Mouse (Mus musculus) left cerebral cortex, postnatal 25 days (tissue): Measurements from ENCODE around the gene Ttc21a. TPM values are rescaled to one million over a fixed set of nuclear protein-coding genes. Genes with fewer than 3 reads are reported as not detected.

Experiments
- DNase-seq, 2 experiments: peaks; one replicate each; pipeline ENCODE4 v3.0.0; 2022; ENCODE audit warnings: low spot score in 2 of 2, mixed read lengths in 1 of 2
- intact Hi-C: fragments of 180-260 bp; cut with DNase I; formaldehyde crosslinking; loops from one replicate; pipeline ENCODE4 v1.15.1; 2025
- total RNA-seq, 2 experiments: library from RNA; stranded (reverse); gene quantifications; 2 replicates each; pipeline ENCODE4 v1.2.3; 2021

The Ttc21a gene
- total RNA-seq, 2 experiments from 2014 or later: 0.43 to 0.60 TPM

DNA sequence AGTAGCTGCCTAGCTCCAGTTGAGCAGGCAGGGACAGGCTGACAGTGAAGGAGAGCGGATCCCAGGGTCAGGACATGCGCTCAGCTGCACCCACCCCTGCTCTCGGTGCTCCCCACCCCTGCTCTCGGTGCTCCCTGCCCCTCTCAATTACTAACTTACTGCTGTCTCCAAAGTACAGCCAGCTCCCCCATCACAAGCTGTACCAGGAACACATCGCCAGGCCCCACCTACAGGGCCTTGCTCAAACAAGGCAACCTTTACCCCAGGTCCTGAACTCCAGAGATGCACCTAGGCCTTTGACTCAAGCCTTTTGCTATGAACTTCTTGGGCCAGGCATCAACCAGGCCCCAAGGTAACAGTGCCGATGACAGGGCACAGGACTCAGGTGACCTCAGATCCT lies 3.7 kb upstream of the Ttc21a start:
- no peak for DNase-seq
- intact Hi-C loops: no loop called here

DNA sequence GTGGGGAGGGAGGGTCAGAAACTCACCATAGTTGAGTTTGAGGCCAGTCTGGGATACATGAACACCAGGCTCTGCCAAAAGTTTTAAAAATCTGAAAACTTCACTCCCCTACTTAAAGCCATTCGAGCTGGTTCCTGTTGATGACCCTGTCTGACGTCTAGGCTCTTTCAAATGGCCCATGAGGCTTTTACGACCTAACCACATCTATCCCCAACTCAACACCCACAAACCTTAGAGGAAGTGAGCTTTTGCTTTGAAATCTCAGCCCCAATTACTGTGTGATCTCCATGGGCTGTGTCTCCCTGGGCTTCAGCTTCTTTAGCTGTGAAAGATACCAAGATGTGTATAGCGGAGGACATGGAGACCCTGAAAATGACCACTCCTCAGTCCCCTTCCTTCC lies 1.1 kb downstream of the Ttc21a start:
- DNase-seq: no peak
- intact Hi-C loops: no loop called here

DNA sequence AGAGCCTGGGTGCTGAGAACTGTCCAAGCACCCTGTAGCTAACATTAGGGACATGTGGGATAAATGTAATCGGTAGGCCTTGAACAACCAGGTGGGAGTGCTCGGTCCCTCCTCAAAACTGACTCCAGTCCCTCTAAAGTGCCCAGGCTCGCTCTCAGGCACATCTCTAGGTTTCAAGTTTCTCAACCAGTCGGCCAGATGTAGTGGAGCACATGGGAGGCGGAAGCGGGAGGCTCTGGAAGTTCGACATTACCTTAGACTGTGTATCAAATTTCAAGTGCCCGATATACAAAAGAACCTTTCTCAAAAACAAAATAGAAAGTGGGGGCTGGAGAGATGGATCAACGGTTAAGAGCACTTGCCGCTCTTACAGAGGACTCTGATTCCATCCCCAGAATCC lies 2.2 kb downstream of the Ttc21a start:
- no peak for DNase-seq
- intact Hi-C loops: no loop called here

DNA sequence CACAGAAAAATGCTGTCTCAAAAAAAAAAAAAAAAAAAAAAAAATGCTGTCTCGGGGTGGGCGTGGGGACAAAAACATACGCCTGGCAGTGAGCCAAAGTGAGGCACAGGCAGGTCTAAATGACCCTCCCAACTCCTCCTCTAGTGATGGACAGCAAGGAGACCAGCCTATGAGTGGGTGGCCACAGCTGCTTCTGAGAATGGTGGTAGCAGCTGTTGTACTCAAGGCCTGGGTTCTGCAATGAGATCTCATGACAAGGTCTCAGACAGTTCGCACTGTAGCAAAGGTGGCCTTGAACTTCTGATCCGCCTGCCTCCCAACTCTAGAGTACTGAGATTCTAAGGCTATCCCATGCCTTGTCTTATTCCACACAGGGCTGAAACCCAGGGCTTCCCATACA lies 4.0 kb downstream of the Ttc21a start:
- DNase-seq: no peak
- intact Hi-C loops: no loop called here

DNA sequence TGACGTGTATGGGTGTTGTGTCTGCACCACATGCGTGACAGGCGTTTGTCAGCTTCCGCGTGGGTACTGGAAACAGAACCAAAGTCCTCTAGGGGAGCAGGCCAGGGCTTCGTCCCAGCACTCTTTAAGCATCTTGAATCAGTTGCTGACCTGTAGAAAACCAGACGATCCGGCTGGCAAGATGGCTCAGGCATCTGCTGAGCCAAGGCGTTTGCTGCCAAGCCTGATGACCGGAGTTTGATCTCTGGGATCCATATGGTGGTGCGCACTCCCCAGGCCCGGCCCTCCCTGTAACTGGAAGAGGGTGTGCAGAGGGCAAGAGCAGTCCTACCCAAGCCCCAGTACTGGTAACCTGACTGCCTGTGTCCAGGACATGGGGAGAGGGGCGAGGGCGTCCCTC lies 4.5 kb downstream of the Ttc21a start:
- intact Hi-C loops: no loop called here
- no peak for DNase-seq

DNA sequence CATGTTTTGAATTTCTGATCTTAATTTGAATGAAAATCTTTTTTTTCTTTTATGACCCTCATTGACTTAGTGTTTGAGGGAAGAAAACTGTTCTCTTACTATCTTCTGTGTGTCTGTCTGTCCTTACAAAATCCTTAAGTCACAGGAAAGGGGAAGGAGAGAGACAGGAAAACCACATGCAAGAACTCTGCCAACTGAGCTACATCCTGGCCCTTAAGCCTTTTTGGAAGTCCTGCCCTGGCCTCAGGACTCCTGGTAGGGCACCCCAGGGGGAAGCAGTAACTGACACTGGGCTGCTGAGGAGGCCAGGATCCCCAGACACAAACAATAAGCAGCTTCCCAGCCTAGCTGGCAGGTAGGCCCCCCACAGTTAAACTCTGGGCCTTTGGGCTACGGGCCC lies 5.9 kb downstream of the Ttc21a start:
- DNase-seq: no peak
- intact Hi-C loops: no loop called here

DNA sequence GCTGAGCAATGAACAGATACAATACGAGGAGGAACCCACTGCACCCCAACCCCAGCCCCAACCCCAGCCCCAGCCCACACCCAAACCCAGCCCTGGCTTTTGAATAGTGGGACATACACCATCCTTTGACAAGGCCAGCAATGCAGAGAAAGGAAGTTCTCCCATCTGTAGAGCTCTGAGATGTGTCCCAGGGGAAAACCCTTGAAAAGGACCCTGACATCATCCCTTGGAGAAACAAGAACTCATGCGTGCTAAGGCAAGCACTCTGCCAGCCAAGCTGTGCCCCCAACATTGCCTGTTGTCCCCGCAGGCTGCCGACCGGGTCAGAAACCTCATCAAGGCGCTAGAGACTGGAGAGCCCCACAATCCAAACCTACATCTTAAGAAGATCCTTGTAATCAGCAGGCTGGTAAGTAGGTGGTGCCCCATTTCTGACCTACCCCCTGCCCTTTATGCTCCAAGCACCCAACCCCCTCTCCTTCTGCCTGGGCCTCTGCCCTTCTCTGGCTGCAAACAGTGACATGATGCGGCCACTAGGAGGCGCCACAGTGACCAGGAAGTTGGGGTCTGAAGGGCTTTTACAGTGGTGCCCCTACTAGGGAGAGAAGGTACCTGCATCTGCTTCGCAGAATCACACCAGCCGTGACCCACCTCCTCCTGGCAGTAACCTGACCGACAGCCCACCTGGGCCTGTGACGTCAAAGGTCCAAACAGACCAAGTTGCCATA lies 7.9 kb downstream of the Ttc21a start:
- DNase-seq: no peak

DNA sequence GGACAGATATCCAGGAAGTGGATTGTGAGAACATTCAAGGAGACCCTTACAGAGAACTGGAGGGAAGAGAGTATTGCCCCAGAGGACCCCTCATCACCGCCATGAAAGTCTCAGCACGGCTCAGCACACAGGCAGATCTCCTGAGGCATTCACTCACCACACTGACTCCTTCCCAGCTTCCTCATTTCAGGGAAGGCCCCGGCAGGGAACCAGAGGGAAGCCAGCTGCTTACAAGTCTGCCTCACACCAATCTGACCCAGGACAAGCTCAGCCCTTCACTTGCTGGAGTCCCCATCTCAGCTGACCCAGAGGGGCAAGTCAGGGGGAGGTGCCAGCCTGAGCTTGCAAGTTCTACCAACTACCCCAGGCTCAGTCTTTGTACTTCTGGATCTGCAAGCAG lies 11.4 kb downstream of the Ttc21a start:
- no peak for DNase-seq
- intact Hi-C loops: loop anchor here (5.0 kb wide), 1 partner anchor 133 kb away; no protein-coding TSS in a partner anchor

More for the DNA sequence above, 7.9 kb downstream of the Ttc21a start:
- intact Hi-C loops: loop anchor here (5.0 kb wide), 1 partner anchor 137 kb away; no protein-coding TSS in a partner anchor

DNA sequence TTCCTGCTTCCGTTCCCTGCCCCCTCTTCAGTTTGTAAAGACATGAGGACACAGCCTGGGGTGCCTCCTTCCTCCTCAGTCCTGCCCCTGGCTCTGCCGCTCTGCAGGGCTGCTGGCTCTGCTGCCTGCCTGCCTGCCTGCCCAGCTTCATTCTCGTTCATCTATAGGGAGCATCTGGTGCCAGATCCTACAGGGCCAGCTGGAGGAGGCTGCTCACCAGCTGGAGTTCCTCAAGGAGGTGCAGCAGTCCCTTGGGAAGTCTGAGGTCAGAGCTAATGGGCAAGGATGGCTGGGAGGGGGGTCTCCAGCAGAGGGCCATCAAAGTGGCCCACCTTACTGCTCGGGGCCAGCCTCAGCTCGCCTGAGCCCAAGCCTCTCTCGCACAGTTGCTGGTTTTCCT lies 13.0 kb downstream of the Ttc21a start:
- no peak for DNase-seq
- intact Hi-C loops: no loop called here

DNA sequence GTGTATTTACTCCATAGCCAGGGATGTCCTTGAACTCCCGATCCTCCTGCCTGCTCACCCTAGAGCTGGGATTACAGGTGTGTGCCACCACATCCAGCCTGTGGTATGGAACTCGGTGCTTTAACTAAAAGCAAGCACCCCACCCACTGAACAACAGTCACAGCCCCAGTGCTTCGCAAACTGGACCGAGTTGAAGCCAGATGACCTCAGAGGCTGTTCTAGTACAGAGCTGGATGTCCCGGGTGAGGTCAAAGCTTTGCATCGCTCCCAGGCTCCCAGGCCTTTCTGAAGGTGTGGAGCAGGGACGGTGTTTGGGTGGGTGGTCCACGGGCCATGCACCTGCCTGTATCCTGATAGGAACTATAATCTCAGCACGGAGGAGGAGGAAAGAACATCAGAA lies 14.0 kb downstream of the Ttc21a start:
- no peak for DNase-seq
- intact Hi-C loops: no loop called here

DNA sequence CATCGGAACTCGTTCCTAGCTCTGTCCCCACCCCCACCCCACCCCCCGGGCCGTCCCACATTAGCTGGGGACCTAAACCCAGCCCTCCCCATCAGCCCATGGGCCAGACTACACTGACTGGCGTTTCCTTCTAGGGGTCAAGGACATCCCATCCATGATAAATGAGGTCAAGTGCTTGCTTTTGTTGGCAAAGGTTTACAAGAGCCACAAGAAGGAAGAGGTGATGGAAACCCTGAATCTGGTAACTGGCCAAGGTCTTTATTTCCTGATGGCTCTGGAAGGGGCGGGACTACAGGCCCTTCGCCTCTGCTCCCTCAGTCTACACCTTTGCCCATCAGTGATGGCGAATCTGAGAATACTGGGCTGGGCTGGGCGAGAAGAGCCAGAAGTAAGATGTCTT lies 21.4 kb downstream of the Ttc21a start:
- no peak for DNase-seq
- intact Hi-C loops: no loop called here

DNA sequence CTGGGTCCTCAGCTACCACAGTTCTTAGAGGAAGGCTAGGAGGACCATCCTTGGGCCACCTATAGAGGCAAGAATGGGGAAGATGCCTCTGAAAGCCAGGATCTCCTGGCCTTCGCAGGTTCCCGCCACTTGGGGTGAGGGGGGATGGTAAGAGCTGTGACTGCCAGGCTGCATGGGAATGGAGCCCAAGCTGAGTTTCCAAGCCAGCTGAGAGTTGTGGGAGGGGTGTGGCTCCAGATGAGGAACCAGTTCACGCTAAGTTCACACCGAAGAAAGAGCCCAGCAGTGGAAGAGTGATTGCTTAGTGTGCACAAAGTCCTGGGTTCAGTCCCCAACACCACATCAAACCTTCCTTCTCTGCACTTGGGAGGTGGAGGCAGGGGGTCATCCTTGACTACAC lies 24.8 kb downstream of the Ttc21a start:
- intact Hi-C loops: no loop called here
- no peak for DNase-seq

DNA sequence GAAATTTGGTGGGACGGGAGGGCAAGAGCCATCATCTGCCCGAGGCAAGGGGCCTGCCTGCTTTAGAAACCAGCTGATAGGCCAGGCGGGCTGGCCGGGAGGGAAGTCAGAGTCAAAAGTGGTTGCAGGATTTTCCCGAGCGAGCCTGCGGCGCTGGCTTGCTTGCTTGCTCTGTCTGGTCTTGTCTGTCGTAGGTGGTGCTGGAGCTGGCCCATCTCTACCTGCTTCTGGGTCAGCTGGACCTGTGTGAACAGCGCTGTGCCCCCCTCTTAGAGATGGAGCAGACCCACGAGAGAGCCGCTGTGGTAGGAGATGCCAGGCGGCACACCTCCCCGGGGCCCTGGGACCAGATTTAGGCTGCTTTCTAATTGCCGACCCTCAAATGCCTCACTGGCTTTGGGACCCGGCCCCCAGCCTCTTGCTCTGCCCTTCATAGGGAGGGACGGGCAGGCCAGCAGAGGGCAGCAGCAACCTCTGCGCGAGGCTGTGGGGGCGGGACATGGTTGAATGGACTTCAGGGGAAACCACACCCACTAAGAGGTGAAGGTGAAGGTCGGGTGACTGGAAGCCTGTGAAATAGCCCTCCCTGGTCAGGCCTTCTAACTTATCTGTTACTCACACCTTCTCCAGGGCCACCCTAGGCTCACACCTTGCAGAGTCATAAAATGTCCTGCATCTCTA lies 25.7 kb downstream of the Ttc21a start:
- no peak for DNase-seq
- intact Hi-C loops: no loop called here

DNA sequence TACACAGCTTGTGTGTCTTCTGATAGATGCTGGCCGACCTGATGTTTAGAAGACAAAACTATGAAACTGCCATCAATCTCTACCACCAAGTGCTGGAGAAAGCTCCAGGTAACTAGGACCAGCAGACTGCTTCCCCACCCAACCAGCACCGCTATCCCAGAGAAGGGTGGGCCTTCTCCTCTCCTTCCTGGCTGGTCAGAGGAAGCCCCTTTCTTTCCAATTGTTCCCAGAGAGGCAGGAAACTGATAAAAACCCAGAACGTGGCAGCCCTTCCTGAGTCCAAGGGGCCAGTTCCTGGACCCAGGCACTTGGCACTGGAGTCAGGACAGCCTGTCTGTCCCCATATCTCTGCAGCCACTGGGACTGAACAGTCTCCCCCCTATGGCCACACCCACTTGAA lies 26.8 kb downstream of the Ttc21a start:
- intact Hi-C loops: no loop called here
- no peak for DNase-seq

DNA sequence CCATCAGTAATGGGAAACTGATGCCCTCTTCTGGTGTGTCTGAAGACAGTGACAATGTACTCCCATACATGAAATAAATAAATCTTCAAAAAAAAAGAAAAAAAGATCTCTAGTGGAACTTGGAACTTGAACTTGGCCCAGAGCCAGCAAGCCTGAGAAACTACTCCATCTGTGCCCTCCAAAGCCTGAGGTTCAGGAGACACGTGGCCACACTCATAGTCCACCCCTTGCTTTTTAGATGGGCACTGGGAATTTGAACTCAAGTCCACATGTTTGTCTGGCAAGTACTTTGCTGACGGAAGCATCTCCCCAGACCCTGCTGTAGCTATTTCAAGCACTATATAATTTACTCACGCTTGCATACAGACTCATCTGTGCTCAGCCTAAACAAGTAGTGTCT lies 27.8 kb downstream of the Ttc21a start:
- no peak for DNase-seq
- intact Hi-C loops: no loop called here

DNA sequence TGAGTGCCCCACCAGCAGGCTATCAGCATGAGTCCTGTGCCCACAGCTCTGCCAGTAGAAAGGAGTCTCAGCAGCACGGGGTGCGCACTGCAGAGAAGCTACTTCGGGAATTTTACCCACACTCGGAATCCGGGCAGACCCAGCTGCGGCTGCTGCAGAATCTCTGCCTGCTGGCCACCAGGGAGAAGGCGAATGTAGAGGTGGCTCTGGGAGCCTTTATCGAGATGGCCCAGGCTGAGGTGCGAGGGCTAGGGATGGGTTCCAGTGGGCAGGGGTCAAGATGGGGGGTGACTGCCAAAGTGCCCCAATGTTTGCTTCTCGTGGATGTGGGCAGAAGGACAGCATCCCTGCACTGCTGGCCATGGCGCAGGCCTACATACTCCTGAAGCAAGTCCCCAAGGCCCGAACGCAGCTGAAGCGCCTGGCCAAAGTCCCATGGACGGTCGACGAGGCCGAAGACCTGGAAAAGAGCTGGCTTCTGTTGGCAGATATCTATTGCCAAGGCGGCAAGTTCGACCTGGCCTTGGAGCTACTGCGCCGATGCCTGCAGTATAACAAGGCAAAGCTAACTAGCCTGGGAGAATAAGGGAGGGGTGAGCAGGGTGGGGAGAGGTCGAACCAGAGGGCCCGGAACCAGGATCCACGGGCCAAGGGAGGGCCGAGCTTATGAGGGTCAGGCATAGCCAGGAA lies 29.0 kb downstream of the Ttc21a start:
- DNase-seq: no peak
- intact Hi-C loops: no loop called here

DNA sequence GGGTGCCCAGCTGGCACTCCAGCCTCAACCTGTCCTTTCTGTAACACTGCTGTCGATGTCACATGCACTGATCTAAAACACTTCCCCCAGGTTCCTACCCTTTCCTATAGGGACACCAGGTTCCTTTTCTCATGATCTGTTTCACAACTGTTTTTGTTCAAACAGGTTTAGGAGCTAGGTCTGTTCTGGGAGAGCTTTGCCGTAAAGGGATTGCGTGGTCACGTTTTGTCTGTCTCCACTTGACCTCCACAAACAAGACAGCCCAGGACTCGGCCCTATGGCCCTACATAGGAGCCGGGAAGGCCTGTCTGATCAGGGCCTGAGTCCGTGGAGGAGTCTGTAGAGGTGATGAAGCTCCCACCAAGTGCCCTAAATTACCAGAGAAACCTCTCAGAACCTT lies 32.4 kb downstream of the Ttc21a start:
- DNase-seq: no peak
- intact Hi-C loops: no loop called here

DNA sequence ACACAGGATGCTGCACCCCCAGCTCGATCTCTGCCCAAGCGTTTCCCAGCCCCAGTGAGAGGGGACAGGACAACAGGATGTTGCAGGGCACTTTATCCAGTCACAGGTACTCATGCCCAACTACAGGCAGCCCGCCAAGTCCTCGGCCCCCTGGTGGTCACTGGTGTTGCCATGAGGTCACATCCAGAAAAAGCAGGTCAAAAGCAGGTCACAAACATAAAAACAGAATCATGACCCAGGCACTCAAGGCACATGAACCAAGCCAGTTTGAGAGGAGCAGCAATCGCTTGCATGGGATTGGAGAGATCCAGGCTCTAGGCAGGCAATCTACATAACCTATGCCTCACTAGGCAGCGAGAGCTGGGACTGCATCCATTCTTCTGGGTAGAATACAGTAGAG lies 32.8 kb downstream of the Ttc21a start:
- no peak for DNase-seq
- intact Hi-C loops: no loop called here

DNA sequence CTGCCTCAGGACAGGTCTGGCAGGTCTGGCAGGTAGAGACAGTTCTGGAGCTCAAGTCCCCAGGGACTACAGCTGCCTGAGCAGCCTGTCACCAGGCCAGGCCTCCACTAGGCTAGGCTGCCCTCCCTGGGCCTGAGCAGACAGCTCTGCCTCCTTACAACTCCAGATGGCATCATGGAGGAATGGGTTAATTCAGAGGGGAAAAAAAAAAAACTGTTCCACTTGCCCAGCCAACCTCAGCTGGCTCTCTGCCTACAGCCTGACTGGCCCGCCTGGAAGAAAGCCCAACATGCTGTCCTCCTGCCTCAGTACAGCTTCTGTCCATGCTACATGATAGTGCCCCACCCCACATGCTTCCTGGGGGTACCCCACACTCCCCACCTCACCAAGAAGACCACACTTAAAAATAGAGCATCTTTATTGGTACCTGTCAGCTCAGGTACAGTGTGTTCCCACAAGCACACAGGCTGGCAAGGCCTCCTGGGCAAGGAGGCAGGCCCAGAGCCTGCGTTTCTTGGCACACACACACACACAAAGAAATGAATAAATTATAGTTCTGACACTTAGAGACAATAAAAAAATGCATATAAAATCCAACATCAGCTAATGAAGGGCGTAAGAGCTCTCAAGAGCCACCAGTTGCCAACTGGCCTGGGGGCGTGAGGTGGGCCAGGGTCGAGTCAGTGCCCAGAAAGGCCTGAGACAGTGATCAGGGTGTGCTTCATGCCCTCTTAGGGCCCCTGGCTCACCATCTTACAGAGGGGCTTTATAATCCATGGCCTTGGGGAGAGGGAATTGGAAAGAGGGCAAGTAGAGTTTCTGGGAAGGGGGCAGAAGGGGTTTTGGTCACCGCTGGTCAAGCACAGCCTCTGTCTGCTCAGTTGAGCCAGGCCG lies 33.6 kb downstream of the Ttc21a start:
- DNase-seq: peak in 1 of 2 experiments; percentile 55
- intact Hi-C loops: no loop called here

DNA sequence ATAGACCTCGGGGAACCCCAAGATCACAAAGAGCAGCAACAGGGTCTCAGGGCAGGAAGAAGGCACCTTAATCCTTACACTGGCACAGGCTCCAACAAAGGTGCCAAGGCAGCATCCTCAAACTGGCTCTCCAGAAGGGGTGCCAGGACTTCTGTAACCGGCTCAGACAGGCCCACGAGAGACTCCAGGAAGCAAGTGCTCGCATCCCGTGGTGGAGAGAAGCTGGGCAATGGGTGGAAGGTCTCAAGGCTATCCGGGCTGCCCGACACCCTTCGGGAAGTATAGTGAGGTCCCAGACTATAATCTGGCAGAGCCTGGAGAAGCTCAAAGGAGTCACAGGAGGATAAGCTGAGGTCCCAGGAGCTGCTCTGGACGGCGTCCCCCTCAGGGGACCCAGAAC lies 34.8 kb downstream of the Ttc21a start:
- DNase-seq: no peak
- intact Hi-C loops: no loop called here
